Mouse (Mus musculus): Measurements from ENCODE around the gene Dnajb13.
A peak's percentile ranks its signal among the peaks of the same experiment; 100 is the strongest.

Dnajb13 gene

GRCm38 (mm10) chr7:100514573-100514972, at the start of gene Dnajb13:
Gene Dnajb13, minus strand, starts transcription at chr7:100514960.
- DNase-seq, result no peak

- DNase-seq, result no peak
These were observed 47.3 kb upstream of the Dnajb13 start for GRCm38 (mm10) chr7:100561861-100562587.

DNA sequence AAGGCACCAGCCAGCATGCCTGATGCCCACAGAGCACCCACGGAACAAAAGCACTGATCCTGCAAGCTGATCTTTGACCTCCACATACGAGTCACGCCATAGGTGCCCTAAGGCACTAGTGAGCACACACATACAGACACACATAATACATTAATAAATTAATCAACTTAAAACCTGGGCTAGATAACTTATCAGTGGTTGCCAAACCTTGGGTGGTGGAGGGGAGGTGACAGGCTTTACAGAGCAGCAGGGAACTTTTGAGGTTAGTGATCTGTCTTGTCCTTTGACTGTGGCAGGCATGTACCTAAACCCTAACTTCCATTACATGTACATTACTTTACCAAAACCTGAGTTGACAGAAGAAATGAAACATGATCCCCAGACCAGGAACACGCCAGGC, 44.6 kb upstream of the Dnajb13 start:
- DNase-seq, result peak; percentile 55

- no peak for DNase-seq
These were observed 42.5 kb upstream of the Dnajb13 start for GRCm38 (mm10) chr7:100557241-100557640.

GRCm38 (mm10) chr7:100555431-100555951, 40.7 kb upstream of the Dnajb13 start:
- DNase-seq, result peak; percentile 9

GRCm38 (mm10) chr7:100554939-100555338, 40.2 kb upstream of the Dnajb13 start:
- DNase-seq, result peak; percentile 63

GRCm38 (mm10) chr7:100550338-100551007, 35.7 kb upstream of the Dnajb13 start:
- no peak for DNase-seq

GRCm38 (mm10) chr7:100549796-100550195, 35.0 kb upstream of the Dnajb13 start:
- DNase-seq, result no peak

GRCm38 (mm10) chr7:100547631-100548030, 32.9 kb upstream of the Dnajb13 start:
- no peak for DNase-seq

DNA sequence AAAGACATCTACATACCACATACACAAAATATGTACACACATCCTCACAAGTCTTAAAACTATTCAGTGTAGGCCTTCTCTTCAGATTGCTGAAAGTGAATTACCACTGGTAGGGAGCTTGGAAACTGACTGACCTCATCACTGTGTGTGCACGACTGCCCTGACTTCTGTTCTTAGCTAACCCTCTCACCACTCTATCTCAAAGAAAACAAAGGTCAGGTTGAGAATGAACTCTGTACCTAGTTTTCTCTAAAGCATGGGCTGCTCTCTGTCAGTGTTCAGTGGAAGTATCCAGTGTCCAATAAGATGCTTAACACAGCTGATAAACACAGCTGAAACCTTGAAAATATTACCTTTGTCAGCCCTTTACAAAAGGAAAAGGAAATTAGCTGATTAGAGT, 29.7 kb upstream of the Dnajb13 start:
- DNase-seq, result no peak

DNA sequence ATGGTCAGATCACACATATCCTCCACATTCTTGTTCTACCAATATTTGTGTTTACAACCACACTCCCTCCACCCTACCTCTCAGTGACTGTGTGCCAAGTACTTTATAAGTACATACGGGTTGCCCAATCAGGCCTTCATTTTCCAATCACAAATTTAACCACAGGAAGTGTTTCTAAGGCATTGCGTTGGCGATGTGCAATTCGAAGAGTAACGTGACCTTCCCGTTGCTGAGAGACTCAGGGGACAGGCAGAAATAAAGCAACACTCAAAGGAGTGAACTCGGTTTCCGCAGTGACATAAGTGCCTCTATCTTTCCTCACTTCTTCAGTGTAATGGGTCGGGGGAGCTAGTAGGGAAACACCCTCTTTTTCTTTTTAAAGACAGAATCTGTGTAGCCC, 24.8 kb upstream of the Dnajb13 start:
- DNase-seq, result no peak

DNA sequence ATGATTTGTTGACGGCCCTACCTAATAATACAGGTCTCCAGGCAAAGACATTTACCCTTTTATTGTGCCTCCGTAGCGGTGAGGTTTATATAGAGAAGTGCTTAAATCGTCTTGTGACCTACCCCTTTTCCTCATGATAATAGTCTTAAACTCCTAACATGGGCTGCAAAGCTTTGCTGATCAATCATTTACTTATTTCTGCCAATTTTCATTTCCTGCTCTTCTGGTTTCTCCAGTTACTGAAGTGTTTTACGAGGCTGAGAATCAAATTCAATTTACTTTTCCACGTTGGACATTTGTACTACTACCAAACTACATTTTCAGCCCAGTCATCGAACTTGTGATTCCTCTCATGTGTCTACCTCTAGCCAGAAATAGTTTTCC, 22.8 kb upstream of the Dnajb13 start:
- DNase-seq, result no peak

- peak; percentile 94 for DNase-seq
These were observed 22.2 kb upstream of the Dnajb13 start, which contains the start of gene Coa4 for GRCm38 (mm10) chr7:100536804-100537518. Gene Coa4, plus strand, starts transcription at chr7:100537071.

- DNase-seq, result no peak
These were observed 21.1 kb upstream of the Dnajb13 start for GRCm38 (mm10) chr7:100535831-100536230.

- DNase-seq, result no peak
These were observed 19.5 kb upstream of the Dnajb13 start for GRCm38 (mm10) chr7:100534216-100534615.

GRCm38 (mm10) chr7:100533503-100533902, 18.7 kb upstream of the Dnajb13 start:
- DNase-seq, result peak; percentile 24

- DNase-seq, result no peak
These were observed 16.0 kb upstream of the Dnajb13 start for GRCm38 (mm10) chr7:100530766-100531165.

- no peak for DNase-seq
These were observed 9.9 kb upstream of the Dnajb13 start for GRCm38 (mm10) chr7:100524669-100525068.

DNA sequence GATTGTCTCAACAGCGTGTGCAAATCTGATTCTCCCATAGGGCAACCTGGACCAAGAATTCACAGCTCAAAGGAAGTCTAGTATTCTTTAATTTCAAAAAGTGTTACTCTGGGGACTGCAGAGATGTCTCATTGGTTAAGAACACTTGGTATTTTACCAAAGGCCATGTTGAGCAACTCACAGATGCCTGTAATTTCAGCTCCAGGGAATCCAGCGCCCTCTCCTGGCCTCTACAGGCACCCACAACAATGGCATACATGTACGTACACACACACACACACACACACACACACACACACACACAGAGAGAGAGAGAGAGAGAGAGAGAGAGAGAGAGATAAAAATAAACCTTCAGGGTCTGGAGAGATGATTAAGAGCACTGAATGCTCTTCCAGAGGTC, 7.5 kb upstream of the Dnajb13 start:
- DNase-seq, result no peak

GRCm38 (mm10) chr7:100520663-100521285, 6.0 kb upstream of the Dnajb13 start:
- DNase-seq, result peak; percentile 86

DNA sequence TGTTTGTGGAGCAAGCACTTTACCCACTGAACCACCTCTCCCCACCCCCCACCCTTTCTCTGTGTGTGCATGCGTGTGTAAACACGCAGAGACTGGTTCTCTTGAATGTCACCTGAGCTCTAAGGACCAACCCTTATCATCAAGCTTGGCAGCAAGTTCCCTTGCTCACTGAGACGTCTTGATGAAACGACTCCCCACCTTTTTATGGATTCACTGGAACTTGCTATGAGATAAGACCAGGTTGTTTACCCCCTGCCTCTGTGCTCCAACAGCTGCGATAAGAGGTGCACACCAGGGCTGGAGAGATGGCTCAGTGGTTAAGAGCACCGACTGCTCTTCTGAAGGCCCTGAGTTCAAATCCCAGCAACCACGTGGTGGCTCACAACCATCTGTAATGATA, 5.4 kb upstream of the Dnajb13 start:
- no peak for DNase-seq

DNA sequence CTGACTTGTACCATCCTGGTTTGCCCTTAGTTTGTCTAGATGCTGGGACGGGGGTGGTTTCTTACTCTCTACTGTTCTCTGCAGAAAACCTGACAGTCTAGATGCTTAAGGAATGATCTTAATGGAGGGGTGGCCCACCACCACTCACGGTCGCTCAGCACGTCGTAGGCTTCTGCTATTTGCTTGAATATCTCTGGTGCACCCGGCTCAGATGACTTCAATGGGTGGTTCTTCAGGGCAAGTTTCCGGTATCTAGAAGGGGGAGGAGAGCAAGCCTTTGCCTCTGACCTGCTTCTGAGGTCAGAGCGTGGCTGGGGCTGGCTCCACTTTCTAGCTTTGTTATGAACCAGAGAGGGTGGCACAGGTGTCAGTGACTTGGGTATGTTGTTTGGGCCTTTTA, 3.2 kb downstream of the Dnajb13 start:
- no peak for DNase-seq

- DNase-seq, result no peak
These were observed 6.1 kb downstream of the Dnajb13 start for GRCm38 (mm10) chr7:100508670-100509069.
